Mouse (Mus musculus) activated CD4-positive, CD25-positive, alpha-beta regulatory T cell, adult 4 months (primary cell): ENCODE data around the gene Hoxb2. TPM values are rescaled to one million over a fixed set of nuclear protein-coding genes. Genes with fewer than 3 reads are reported as not detected.

ENCODE experiments used
- ATAC-seq: one replicate; pipeline ENCODE4 v1.8.0; 2017
- polyA plus RNA-seq, 2 experiments: library from polyadenylated mRNA; unstranded; fragments of 100-300 nt; shearing (Covaris generic); gene quantifications; one replicate each; pipeline ENCODE4 v1.2.1; 2017

The Hoxb2 gene
- polyA plus RNA-seq, 2 experiments from 2014 or later, result not detected

DNA sequence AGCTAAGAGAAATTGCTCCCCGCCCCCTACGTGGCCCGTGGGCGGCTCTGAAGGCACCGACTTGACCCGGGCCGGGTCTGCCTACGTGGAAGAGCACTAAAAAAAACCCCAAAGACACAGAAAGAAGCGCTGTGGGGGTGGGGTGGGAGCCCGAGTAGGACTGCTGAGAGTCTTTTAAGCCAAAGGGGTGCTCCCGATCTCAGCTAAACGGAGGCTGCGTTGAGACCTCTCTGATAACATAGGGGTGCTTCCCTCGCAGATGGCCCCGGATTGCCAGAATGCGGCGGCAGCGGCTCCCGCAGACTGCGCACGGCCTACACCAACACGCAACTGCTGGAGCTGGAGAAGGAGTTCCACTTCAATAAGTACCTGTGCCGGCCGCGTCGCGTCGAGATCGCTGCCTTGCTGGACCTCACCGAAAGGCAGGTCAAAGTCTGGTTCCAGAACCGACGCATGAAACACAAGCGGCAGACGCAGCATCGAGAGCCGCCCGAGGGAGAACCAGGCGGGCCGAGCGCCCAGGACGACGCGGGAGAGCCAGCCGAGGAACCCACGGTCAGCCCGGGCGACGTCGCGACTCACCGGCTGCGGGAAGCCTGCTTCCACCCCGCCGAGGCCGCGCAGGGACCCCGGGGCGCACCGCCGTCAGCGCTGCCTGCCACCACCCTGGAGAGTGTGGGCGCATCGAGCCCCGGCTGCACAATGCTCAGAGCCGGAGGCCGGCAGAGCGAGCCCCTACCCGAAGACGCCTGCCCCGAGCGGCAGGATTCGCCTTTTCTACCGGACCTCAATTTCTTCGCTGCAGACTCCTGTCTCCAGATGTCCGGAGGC, 2.6 kb downstream of the Hoxb2 start:
- no peak for ATAC-seq

- no peak for ATAC-seq
These were observed 3.2 kb downstream of the Hoxb2 start for GRCm38 (mm10) chr11:96353522-96353841.

DNA sequence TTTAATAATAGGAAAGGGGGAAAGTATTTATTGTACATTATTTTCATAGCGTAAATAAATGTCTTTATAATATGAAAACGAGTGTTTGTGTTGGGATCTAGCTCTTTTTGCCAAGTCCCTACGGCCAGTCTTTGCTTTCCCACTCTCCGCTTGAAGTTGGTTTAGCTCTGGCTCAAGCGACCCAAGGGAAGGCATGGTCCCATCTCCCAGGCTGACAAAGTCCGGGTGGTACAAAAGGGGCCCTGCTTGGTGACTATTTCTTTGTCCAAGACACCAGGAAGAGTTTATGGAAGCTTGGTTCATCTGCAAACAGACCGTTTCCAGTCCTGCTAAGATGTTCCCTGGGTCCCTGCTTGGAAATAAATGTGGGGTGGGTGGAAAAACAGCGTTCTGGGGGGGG, 3.6 kb downstream of the Hoxb2 start:
- ATAC-seq, result no peak

DNA sequence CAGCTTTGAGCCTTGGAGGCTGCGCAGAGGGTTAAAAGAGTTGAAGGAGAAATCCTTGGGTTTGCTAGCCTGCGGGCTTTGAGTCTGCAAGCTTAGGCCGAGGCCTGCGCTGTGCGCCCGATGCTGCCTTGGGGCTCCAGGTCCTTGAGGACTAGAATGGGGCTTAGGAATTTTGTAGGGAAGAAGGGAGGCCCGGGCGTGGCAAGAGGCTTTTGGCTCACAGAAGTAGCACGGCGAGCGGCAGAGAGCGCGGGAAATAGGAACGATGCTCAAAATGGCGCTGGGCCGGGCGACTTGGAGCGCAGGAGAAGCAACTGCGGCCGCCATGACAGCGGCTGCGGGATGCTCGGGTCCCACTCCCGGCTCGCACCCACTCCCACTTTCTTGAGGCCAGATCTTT, 4.1 kb downstream of the Hoxb2 start:
- no peak for ATAC-seq

- ATAC-seq, result no peak
These were observed 4.5 kb downstream of the Hoxb2 start for GRCm38 (mm10) chr11:96354801-96355311.

GRCm38 (mm10) chr11:96363807-96364206, 13.5 kb downstream of the Hoxb2 start:
- no peak for ATAC-seq

DNA sequence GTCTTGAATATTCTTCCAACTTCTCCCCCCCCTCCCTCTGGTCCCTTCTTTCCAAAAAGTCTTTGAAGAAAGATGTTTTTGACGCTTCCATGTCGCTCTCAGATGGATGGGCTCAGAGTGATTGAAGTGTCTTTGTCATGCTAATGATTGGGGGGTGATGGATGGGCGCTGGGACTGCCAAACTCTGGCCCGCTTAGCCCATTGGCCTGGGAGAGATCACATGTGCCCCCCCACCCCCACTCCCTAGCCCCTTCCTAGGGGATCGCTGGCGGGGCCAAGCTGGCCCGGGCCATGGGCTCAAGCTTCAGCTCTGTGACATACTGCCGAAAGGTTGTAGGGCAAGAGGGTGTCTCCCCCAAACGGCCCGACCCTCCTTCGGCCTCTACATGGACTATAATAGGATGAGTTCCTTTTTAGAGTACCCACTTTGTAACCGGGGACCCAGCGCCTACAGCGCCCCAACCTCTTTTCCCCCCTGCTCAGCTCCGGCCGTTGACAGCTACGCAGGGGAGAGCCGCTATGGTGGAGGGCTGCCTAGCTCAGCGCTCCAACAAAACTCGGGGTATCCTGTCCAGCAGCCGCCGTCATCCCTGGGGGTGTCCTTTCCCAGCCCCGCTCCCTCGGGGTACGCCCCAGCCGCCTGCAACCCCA, 15.2 kb downstream of the Hoxb2 start, which contains the start of gene Hoxb1:
TSS of gene Hoxb1 (plus strand) at position 312 of the 651 bp plus-strand sequence.
- ATAC-seq, result no peak

DNA sequence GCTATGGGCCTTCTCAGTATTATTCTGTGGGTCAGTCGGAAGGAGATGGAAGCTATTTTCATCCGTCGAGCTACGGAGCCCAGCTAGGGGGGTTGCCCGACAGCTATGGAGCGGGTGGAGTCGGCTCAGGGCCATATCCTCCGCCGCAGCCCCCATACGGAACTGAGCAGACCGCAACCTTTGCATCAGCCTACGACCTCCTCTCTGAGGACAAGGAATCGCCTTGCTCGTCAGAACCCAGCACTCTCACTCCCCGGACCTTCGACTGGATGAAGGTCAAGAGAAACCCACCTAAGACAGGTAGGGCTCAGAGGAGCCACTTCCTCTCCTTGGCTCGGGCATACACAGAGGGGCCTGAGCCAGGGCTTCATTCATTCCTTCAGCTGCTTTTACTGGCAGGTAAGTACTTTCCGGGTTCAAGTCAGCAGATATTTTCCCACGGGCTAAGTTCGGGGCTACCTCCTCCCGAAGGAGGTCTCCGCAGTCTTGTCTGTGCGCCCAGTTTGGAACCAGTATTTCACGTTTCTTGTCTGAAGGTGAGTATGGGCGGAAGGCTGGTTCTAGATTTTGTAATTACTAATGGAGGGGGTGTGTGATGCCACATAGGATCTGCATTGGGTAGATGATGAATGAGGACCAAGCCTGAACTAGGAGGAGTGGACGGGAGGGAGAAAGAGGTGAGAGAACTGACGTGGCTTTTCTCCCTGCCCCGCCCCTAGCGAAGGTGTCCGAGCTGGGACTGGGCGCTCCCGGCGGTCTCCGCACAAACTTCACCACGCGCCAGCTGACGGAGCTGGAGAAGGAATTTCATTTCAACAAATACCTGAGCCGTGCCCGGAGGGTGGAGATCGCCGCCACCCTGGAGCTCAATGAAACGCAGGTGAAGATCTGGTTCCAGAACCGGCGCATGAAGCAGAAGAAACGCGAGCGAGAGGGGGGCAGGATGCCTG, 16.0 kb downstream of the Hoxb2 start:
- ATAC-seq, result no peak

GRCm38 (mm10) chr11:96367141-96367540, 16.8 kb downstream of the Hoxb2 start:
- ATAC-seq, result no peak

- ATAC-seq, result no peak
These were observed 18.4 kb downstream of the Hoxb2 start for GRCm38 (mm10) chr11:96368686-96369085.

GRCm38 (mm10) chr11:96369140-96369539, 18.8 kb downstream of the Hoxb2 start:
- ATAC-seq, result no peak

- ATAC-seq, result no peak
These were observed 21.4 kb downstream of the Hoxb2 start for GRCm38 (mm10) chr11:96371726-96372125.

DNA sequence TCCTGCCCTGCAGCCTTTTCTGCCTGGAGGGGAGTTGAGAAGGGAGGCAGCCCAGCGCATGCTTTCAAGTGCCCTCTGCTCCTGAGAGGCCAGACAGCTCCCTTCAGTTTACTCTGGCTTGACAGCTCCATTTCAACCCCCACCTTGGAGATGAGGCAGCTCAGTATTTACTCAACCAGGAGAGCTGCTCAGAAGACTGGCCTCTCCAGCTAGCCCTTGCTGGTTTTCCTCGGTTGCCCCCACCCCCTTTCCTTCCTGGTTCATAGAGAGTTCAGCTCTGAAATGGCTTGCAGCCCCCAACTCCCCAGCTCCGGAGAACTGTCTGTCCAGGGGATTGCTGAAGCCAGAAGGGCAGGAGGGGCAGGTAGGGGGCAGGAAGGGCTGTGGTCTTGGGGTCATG, 22.2 kb downstream of the Hoxb2 start:
- ATAC-seq, result no peak

- ATAC-seq, result no peak
These were observed 24.5 kb downstream of the Hoxb2 start for GRCm38 (mm10) chr11:96374810-96375209.

- ATAC-seq, result no peak
These were observed 33.1 kb downstream of the Hoxb2 start for GRCm38 (mm10) chr11:96383381-96383780.

DNA sequence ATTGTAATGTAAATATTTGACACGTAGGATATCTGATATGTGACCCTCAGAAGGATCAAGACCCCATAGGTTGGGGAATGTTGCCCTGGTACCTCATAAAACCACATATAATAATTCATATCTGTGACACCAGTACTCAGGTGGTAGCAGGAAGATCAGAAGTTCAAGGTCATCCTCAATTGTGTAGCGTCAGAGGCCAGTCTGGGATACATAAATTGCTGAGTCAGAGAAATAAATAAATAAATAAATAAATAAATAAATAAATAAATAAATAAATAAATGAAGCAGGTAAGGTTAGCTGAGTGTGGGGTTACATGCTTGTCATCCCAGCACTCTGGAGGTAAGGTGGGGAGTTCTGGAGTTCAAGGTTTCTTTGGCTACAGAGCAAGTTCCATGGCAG, 37.3 kb downstream of the Hoxb2 start:
- ATAC-seq, result no peak

DNA sequence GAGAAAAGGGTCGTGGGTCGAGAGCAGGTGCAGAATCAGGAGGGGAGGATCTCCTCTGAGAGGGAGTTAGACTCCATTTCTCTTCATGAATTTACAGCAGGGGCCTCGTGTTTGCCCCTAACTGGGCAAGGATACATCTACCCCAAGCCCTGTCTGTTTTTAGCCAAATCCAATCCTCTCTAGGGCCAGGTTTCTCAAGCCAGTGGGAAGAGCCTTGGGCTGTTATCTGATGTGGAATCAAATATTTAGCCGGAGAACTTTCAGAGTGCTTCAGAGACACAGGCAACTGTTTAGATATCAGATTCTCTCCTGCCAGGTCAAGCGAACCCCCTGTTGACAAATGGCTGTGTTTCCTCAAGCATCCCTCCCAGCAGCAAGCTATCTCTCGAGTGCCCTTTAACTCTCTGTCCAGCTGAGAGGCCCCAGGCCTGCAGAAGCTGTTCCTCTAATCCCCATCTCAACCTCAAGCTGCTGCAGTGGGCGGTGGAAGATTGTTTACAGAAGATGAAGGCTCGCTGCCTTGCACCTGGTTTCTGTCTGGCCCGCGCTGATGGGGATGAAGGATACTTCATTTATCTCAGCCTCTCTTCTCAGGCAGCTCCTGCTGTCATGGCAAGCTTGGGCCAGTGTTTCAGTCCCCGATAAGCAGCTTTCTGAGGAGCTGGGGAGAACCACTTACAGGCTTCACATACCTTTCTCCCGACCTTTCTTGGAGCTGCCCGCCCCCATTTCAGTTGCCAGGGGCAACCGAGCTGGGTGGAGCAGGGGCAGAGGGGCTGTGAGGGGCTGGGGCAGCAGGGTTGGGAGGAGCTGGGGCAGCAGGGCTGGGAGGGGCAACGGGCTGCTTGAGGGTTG, 46.7 kb downstream of the Hoxb2 start:
- ATAC-seq, result no peak

GRCm38 (mm10) chr11:96397806-96398335, 47.5 kb downstream of the Hoxb2 start:
- ATAC-seq, result no peak

DNA sequence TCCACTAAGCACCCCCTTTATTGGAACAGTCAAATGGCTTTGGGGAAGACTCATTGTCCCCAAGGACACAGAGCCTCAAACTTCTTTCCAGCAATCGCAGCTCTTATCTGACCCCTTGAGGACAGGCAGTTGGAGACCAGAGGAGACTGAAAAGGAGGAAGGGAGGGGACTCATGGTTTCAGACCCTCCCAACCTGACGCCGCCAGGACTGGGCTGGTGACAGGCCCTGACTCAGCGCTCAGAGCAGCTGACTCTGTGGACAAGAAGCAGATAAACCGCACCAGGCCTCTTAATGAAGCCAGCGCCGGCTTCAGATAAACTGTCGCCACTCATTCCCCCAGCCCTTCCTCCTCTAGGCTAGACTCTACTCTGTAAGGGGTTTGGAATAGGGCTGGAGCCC, 49.6 kb downstream of the Hoxb2 start:
- ATAC-seq, result no peak
